Mouse (Mus musculus) myocyte (in vitro differentiated cells): ENCODE results near the gene Gmds. TPM values are rescaled to one million over a fixed set of nuclear protein-coding genes. Genes with fewer than 3 reads are reported as not detected.

Source experiments
- H3K27me3 ChIP-seq: one replicate; pipeline ENCODE4 v1.6.1; 2011; ENCODE audit not compliant: control insufficient read depth, insufficient read depth, insufficient read length
- H3K36me3 ChIP-seq: one replicate; pipeline ENCODE4 v1.6.1; 2011; ENCODE audit not compliant: control insufficient read depth, insufficient read depth
- H3K4me2 ChIP-seq: one replicate; pipeline ENCODE4 v1.6.1; 2011; ENCODE audit warnings: low read depth, control low read depth
- H3K4me3 ChIP-seq: one replicate; pipeline ENCODE4 v1.5.1; 2011; ENCODE audit warnings: mild to moderate bottlenecking, control low read depth, moderate library complexity
- H3K79me2 ChIP-seq: one replicate; pipeline ENCODE4 v1.6.1; 2011; ENCODE audit not compliant: control insufficient read depth, insufficient read depth
- H3ac ChIP-seq: one replicate; pipeline ENCODE4 v1.6.1; 2011; ENCODE audit not compliant: control insufficient read depth, insufficient read length
- CEBPB ChIP-seq: IDR thresholded peaks from 2 replicates; pipeline ENCODE4 v1.6.1; 2011; ENCODE audit warnings: mild to moderate bottlenecking, moderate library complexity; ENCODE audit not compliant: poor library complexity, insufficient read depth, severe bottlenecking
- E2F4 ChIP-seq: IDR thresholded peaks from one replicate; pipeline ENCODE4 v1.6.1; 2011; ENCODE audit warnings: mild to moderate bottlenecking, control low read depth, moderate library complexity; ENCODE audit not compliant: insufficient read depth
- MAX ChIP-seq: IDR thresholded peaks from one replicate; pipeline ENCODE4 v1.6.1; 2011; ENCODE audit warnings: low read depth, mild to moderate bottlenecking, control low read depth
- MYOD1 ChIP-seq, 3 experiments: IDR thresholded peaks; one replicate each; pipeline ENCODE4 v1.6.1; 2011; ENCODE audit warnings: control low read depth in 2 of 3, low read depth in 2 of 3, mild to moderate bottlenecking in 2 of 3, moderate library complexity in 1 of 3; ENCODE audit not compliant: insufficient read length in 2 of 3, control insufficient read depth in 1 of 3
- MYOG ChIP-seq, 3 experiments: IDR thresholded peaks; one replicate each; pipeline ENCODE4 v1.6.1; 2011; ENCODE audit warnings: control low read depth in 2 of 3, low read depth in 2 of 3, mild to moderate bottlenecking in 2 of 3; ENCODE audit not compliant: insufficient read length in 2 of 3, control insufficient read depth in 1 of 3, insufficient read depth in 1 of 3
- POLR2A ChIP-seq: IDR thresholded peaks from one replicate; pipeline ENCODE4 v1.6.1; 2011; ENCODE audit warnings: low read depth, mild to moderate bottlenecking, control low read depth, moderate library complexity; ENCODE audit not compliant: insufficient read length
- POLR2AphosphoS2 ChIP-seq: IDR thresholded peaks from one replicate; pipeline ENCODE4 v1.6.1; 2011; ENCODE audit warnings: low read depth, control low read depth; ENCODE audit not compliant: insufficient read length
- REST ChIP-seq: IDR thresholded peaks from one replicate; pipeline ENCODE4 v1.6.1; 2011; ENCODE audit warnings: mild to moderate bottlenecking, control low read depth, moderate library complexity; ENCODE audit not compliant: insufficient read depth, insufficient read length
- SRF ChIP-seq: IDR thresholded peaks from one replicate; pipeline ENCODE4 v1.6.1; 2011; ENCODE audit warnings: low read depth; ENCODE audit not compliant: control insufficient read depth, insufficient read length
- TCF12 ChIP-seq: IDR thresholded peaks from one replicate; pipeline ENCODE4 v1.6.1; 2011; ENCODE audit warnings: mild to moderate bottlenecking, control low read depth; ENCODE audit not compliant: poor library complexity, insufficient read depth, severe bottlenecking
- TCF3 ChIP-seq: IDR thresholded peaks from one replicate; pipeline ENCODE4 v1.6.1; 2011; ENCODE audit warnings: low read depth, control low read depth; ENCODE audit not compliant: insufficient read length
- USF1 ChIP-seq: IDR thresholded peaks from one replicate; pipeline ENCODE4 v1.6.1; 2011; ENCODE audit warnings: low read depth, mild to moderate bottlenecking, control low read depth, moderate library complexity
- polyA plus RNA-seq: library from polyadenylated mRNA; unstranded; fragments of >200 nt; fragmentation: generic; extraction: Trizol; gene quantifications from one replicate; pipeline ENCODE4 v1.2.1, GENCODE M21; 2012; ENCODE audit warnings: missing spikeins

Gmds gene
- polyA plus RNA-seq, 1 experiment, result 13.1 TPM

GRCm38 (mm10) chr13:31812701-31813100, 525.8 kb downstream of the Gmds start:
- Histone ChIP-seq H3K79me2 (peaks cover 21% of the 10 kb centered on the region), H3K27me3 (no peaks in the 10 kb centered on the region), H3ac (no peak overlapping the region), H3K4me2 (no peak overlapping the region), H3K36me3 (peaks cover 3% of the 10 kb centered on the region), H3K4me3 (no peak overlapping the region)
- TF ChIP-seq TCF12 (no peak), SRF (no peak), USF1 (no peak), TCF3 (no peak), E2F4 (no peak), MYOD1 (IDR thresholded peaks at IDR 0.05; ENCODE audit: control insufficient read depth in 1 of 3, insufficient read length in 2 of 3, low read depth in 2 of 3) (no peak), REST (no peak), MAX (no peak), CEBPB (no peak), POLR2AphosphoS2 (no peak), MYOG (IDR thresholded peaks at IDR 0.05; ENCODE audit: control insufficient read depth in 1 of 3, insufficient read depth in 1 of 3, insufficient read length in 2 of 3, low read depth in 2 of 3) (no peak), POLR2A (no peak)

- Histone ChIP-seq H3K36me3 (peaks cover 3% of the 10 kb centered on the region), H3K79me2 (peaks cover 25% of the 10 kb centered on the region), H3K27me3 (no peaks in the 10 kb centered on the region), H3K4me2 (no peak overlapping the region), H3ac (no peak overlapping the region), H3K4me3 (no peak overlapping the region)
- TF ChIP-seq MYOG (IDR thresholded peaks at IDR 0.05; ENCODE audit: control insufficient read depth in 1 of 3, insufficient read depth in 1 of 3, insufficient read length in 2 of 3, low read depth in 2 of 3) (no peak), POLR2AphosphoS2 (no peak)
Measured at GRCm38 (mm10) chr13:31811542-31812021, 527.0 kb downstream of the Gmds start.

- TF ChIP-seq POLR2AphosphoS2 (no peak), POLR2A (no peak), CEBPB (no peak), REST (no peak), MYOD1 (IDR thresholded peaks at IDR 0.05; ENCODE audit: control insufficient read depth in 1 of 3, insufficient read length in 2 of 3, low read depth in 2 of 3) (no peak), E2F4 (no peak), SRF (no peak), MYOG (IDR thresholded peaks at IDR 0.05; ENCODE audit: control insufficient read depth in 1 of 3, insufficient read depth in 1 of 3, insufficient read length in 2 of 3, low read depth in 2 of 3) (no peak), MAX (no peak)
- H3K27me3 ChIP-seq, result no peaks in the 10 kb centered on the region
- H3K4me2 ChIP-seq, result no peak overlapping the region
Measured at GRCm38 (mm10) chr13:31810693-31811541, 527.6 kb downstream of the Gmds start.

GRCm38 (mm10) chr13:31810375-31810692, 528.2 kb downstream of the Gmds start:
- Histone ChIP-seq H3K36me3 (peaks cover 3% of the 10 kb centered on the region), H3K4me3 (peak overlapping the region; percentile 80), H3K27me3 (no peaks in the 10 kb centered on the region), H3ac (no peak overlapping the region), H3K79me2 (peaks cover 25% of the 10 kb centered on the region), H3K4me2 (no peak overlapping the region)
- no peak for TF ChIP-seq MYOD1 (IDR thresholded peaks at IDR 0.05; ENCODE audit: control insufficient read depth in 1 of 3, insufficient read length in 2 of 3, low read depth in 2 of 3)
- TF ChIP-seq TCF3, result no peak
- no peak for TF ChIP-seq TCF12
- TF ChIP-seq CEBPB, result no peak
- no peak for TF ChIP-seq SRF
- TF ChIP-seq POLR2AphosphoS2, result no peak
- TF ChIP-seq MAX, result no peak
- TF ChIP-seq MYOG (IDR thresholded peaks at IDR 0.05; ENCODE audit: control insufficient read depth in 1 of 3, insufficient read depth in 1 of 3, insufficient read length in 2 of 3, low read depth in 2 of 3), result no peak
- TF ChIP-seq E2F4, result no peak
- TF ChIP-seq POLR2A, result no peak
- TF ChIP-seq REST, result no peak
- TF ChIP-seq USF1, result no peak

More at GRCm38 (mm10) chr13:31810693-31811541, 527.6 kb downstream of the Gmds start:
- H3K4me3 ChIP-seq, result peak overlapping the region; percentile 80
- peaks cover 25% of the 10 kb centered on the region for H3K79me2 ChIP-seq
- H3ac ChIP-seq, result no peak overlapping the region
- peaks cover 3% of the 10 kb centered on the region for H3K36me3 ChIP-seq
